Mouse (Mus musculus): ENCODE results near the gene Lag3. TPM values are rescaled to one million over a fixed set of nuclear protein-coding genes. Genes with fewer than 3 reads are reported as not detected.

Gene Lag3
- polyA plus RNA-seq, 1 experiment from 2014 or later, result 1.1 TPM

DNA sequence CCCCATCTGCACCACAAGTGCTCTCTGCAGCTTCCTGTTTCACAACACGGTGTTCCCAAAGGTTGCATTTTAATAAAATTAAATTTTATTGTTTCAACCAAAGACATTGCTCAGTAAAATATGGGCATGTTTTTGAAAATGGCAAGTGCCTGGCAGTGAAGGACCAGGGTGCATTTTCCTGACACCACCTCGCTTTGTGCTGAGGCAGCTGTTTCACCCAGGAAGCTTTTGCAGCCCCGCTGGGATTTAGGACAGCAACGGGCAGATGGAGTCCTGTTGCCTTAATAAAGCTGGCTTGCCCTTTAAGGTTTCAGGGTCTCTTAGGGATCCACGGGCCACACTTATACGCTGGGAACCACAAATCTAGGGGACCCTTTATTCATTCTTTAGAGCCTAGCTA, 20.5 kb downstream of the Lag3 start:
- Histone ChIP-seq H3K36me3 (no peaks in the 10 kb centered on the region), H3K9ac (no peak overlapping the region), H3K9me3 (no peaks in the 10 kb centered on the region), H3K27ac (replicated peaks) (no peak overlapping the region), H3K4me1 (no peaks in the 10 kb centered on the region), H3K27me3 (replicated peaks) (no peaks in the 10 kb centered on the region), H3K4me3 (no peak overlapping the region), H3K4me2 (no peak overlapping the region)
- ATAC-seq (ENCODE audit: extremely low read depth, insufficient number of reproducible peaks, low FRiP score, low TSS enrichment), result no peak
- WGBS, result 56% methylated on average over 6 of the region's 6 CpGs

GRCm38 (mm10) chr6:124888555-124889125, 22.9 kb downstream of the Lag3 start:
- H3K27me3 ChIP-seq (replicated peaks), result no peaks in the 10 kb centered on the region
- H3K27ac ChIP-seq (replicated peaks), result no peak overlapping the region
- 88% methylated on average over 6 of the region's 6 CpGs for WGBS
- no peaks in the 10 kb centered on the region for H3K9me3 ChIP-seq
- ATAC-seq (ENCODE audit: extremely low read depth, insufficient number of reproducible peaks, low FRiP score, low TSS enrichment), result no peak
- no peak overlapping the region for H3K4me2 ChIP-seq
- no peak overlapping the region for H3K9ac ChIP-seq
- H3K36me3 ChIP-seq, result no peaks in the 10 kb centered on the region
- H3K4me1 ChIP-seq, result 0 out of 2 replicates have a peak, but pooled peaks cover 5% of the 10 kb centered on the region
- no peak overlapping the region for H3K4me3 ChIP-seq

DNA sequence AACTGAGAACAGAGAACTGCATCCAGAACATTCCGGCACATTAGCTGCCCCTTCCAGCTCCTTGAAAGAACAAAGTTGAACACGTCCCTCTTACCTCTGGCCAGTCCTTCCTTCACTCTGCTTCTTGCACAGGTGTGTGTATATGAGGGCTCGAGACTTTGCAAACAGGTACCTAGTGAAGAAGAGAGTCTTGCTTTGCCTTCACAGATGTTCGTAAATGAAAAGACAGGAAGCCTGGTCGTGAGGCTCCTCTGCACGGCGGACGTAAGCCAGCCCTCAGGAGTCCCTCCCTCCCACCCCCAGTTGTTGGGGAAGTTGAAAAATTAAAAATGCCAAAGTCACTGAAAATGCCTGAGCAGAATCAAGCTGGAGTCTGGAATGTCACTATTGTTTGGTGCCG, 23.5 kb downstream of the Lag3 start, which contains the start of gene Cd4:
Gene Cd4, minus strand, starts transcription at position 236 of the 400 bp plus-strand sequence.
- Histone ChIP-seq H3K4me3 (no peak within 1 kb of the TSS), H3K27ac (replicated peaks) (no peak within 1 kb of the TSS), H3K4me1 (0 out of 2 replicates have a peak, but pooled peaks cover 5% of the 10 kb centered on the region), H3K9me3 (no peaks in the 10 kb centered on the region), H3K9ac (no peak within 1 kb of the TSS), H3K27me3 (replicated peaks) (no peaks in the 10 kb centered on the region), H3K36me3 (no peaks in the 10 kb centered on the region), H3K4me2 (no peak within 1 kb of the TSS)
- 78% methylated on average over 9 of the region's 9 CpGs for WGBS
- ATAC-seq (ENCODE audit: extremely low read depth, insufficient number of reproducible peaks, low FRiP score, low TSS enrichment), result no peak

DNA sequence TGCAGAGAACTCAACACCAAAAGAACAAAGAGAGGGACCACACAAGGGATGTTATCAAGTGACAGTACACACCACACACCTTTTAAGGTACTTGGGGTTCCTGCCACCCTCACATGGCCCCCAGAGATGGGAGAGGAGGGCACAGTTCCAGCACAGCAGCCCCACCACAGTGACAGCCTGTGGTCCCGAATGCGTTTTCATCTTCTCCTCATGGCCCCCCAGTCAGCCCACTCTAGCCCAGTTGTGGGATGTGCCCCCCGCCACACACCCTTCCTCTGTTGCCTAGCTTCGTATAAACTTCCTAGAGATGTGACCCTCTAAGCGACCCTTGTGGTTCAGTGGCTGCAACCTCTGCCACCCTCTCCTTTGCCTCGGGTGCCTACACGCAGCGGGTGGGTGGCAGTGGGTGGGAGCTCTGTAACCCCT, 25.5 kb downstream of the Lag3 start:
- WGBS, result 89% methylated on average over 8 of the region's 8 CpGs
- Histone ChIP-seq H3K9ac (no peak overlapping the region), H3K4me2 (no peak overlapping the region), H3K4me3 (no peak overlapping the region), H3K27me3 (replicated peaks) (no peaks in the 10 kb centered on the region), H3K9me3 (no peaks in the 10 kb centered on the region), H3K36me3 (no peaks in the 10 kb centered on the region), H3K4me1 (0 out of 2 replicates have a peak, but pooled peaks cover 5% of the 10 kb centered on the region), H3K27ac (replicated peaks) (no peak overlapping the region; the same call in 1 of the 2 replicates)
- no peak for ATAC-seq (ENCODE audit: extremely low read depth, insufficient number of reproducible peaks, low FRiP score, low TSS enrichment)

GRCm38 (mm10) chr6:124884714-124885500, 26.6 kb downstream of the Lag3 start:
- Histone ChIP-seq H3K9ac (no peak overlapping the region), H3K27ac (replicated peaks) (peak overlapping the region; percentile 63), H3K9me3 (no peaks in the 10 kb centered on the region), H3K4me1 (0 out of 2 replicates have a peak, but pooled peaks cover 5% of the 10 kb centered on the region), H3K4me2 (no peak overlapping the region), H3K27me3 (replicated peaks) (0 out of 2 replicates have a peak, but pooled peaks cover 4% of the 10 kb centered on the region), H3K36me3 (no peaks in the 10 kb centered on the region), H3K4me3 (no peak overlapping the region)
- WGBS, result 48% methylated on average over 10 of the region's 10 CpGs
- no peak for ATAC-seq (ENCODE audit: extremely low read depth, insufficient number of reproducible peaks, low FRiP score, low TSS enrichment)

- Histone ChIP-seq H3K27ac (replicated peaks) (no peak overlapping the region), H3K4me2 (no peak overlapping the region), H3K36me3 (no peaks in the 10 kb centered on the region), H3K4me3 (no peak overlapping the region), H3K27me3 (replicated peaks) (0 out of 2 replicates have a peak, but pooled peaks cover 9% of the 10 kb centered on the region), H3K9ac (no peak overlapping the region), H3K4me1 (0 out of 2 replicates have a peak, but pooled peaks cover 5% of the 10 kb centered on the region), H3K9me3 (no peaks in the 10 kb centered on the region)
- ATAC-seq (ENCODE audit: extremely low read depth, insufficient number of reproducible peaks, low FRiP score, low TSS enrichment), result no peak
- 71% methylated on average over 10 of the region's 10 CpGs for WGBS
These were observed 28.2 kb downstream of the Lag3 start for GRCm38 (mm10) chr6:124883351-124883750.

DNA sequence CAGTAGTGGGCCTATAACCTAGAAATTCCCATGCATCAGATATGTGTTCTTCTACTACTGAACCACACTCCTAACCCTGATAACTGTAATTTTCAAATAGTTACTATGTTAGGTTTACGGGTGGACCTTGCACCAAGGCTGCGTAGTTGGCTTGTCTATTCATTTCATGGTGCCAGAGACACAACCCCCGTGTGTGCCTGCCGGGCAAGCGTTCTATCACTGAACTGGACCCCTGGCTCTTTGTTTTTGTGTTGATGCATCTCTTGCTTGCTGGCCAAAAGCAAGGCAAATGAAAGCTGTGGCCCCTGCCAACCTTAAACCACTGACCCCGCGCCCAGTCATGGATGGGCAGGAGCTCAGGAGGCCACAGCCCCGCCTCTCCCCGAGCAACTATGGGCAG, 29.7 kb downstream of the Lag3 start:
- 83% methylated on average over 9 of the region's 9 CpGs for WGBS
- 0 out of 2 replicates have a peak, but pooled peaks cover 5% of the 10 kb centered on the region for H3K4me1 ChIP-seq

DNA sequence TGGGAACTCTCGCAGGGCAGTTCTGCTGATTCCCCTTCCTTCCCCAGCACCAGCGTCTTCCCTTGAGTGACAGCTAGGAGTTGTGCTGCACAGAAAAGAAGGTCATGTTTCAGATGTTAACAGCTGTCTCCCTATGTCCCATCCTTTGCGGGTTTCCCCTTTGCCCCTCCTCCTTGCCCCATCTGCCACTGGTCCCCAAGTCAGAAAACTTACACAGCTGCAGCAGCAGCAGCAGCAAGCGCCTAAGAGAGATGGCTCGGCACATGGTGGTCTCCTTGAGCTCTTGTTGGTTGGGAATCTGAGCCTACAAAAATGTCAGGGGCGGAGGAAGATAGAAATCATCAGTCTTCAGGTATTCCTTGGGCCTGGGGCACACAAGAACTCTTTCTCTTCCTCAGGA, 32.1 kb downstream of the Lag3 start:
- Histone ChIP-seq H3K4me2 (no peak overlapping the region), H3K27ac (replicated peaks) (no peak overlapping the region), H3K9ac (no peak overlapping the region), H3K36me3 (no peaks in the 10 kb centered on the region), H3K27me3 (replicated peaks) (0 out of 2 replicates have a peak, but pooled peaks cover 9% of the 10 kb centered on the region), H3K4me1 (no peaks in the 10 kb centered on the region), H3K9me3 (no peaks in the 10 kb centered on the region), H3K4me3 (no peak overlapping the region)
- no peak for ATAC-seq (ENCODE audit: extremely low read depth, insufficient number of reproducible peaks, low FRiP score, low TSS enrichment)
- WGBS, result 49% methylated on average over 6 of the region's 6 CpGs

More for the DNA sequence above, 29.7 kb downstream of the Lag3 start:
- Histone ChIP-seq H3K4me2 (no peak overlapping the region), H3K4me3 (no peak overlapping the region), H3K27me3 (replicated peaks) (0 out of 2 replicates have a peak, but pooled peaks cover 9% of the 10 kb centered on the region), H3K36me3 (no peaks in the 10 kb centered on the region), H3K9me3 (no peaks in the 10 kb centered on the region), H3K9ac (no peak overlapping the region), H3K27ac (replicated peaks) (no peak overlapping the region)
- ATAC-seq (ENCODE audit: extremely low read depth, insufficient number of reproducible peaks, low FRiP score, low TSS enrichment), result no peak

- no peaks in the 10 kb centered on the region for H3K36me3 ChIP-seq
- no peaks in the 10 kb centered on the region for H3K9me3 ChIP-seq
- no peak overlapping the region for H3K27ac ChIP-seq (replicated peaks)
- H3K9ac ChIP-seq, result no peak overlapping the region
- no peak for ATAC-seq (ENCODE audit: extremely low read depth, insufficient number of reproducible peaks, low FRiP score, low TSS enrichment)
- no peaks in the 10 kb centered on the region for H3K4me1 ChIP-seq
- no peak overlapping the region for H3K4me3 ChIP-seq
- no peak overlapping the region for H3K4me2 ChIP-seq
- WGBS, result 18% methylated on average over 2 of the region's 3 CpGs
- H3K27me3 ChIP-seq (replicated peaks), result no peaks in the 10 kb centered on the region
These were observed 37.2 kb downstream of the Lag3 start for GRCm38 (mm10) chr6:124874348-124874747.

GRCm38 (mm10) chr6:124866560-124866959, 44.9 kb downstream of the Lag3 start:
- H3K9me3 ChIP-seq, result no peaks in the 10 kb centered on the region
- H3K9ac ChIP-seq, result no peak overlapping the region
- no peaks in the 10 kb centered on the region for H3K36me3 ChIP-seq
- WGBS, result 51% methylated on average over 6 of the region's 7 CpGs
- ATAC-seq (ENCODE audit: extremely low read depth, insufficient number of reproducible peaks, low FRiP score, low TSS enrichment), result no peak
- H3K4me3 ChIP-seq, result no peak overlapping the region
- peaks cover 54% of the 10 kb centered on the region for H3K27me3 ChIP-seq (replicated peaks)
- H3K27ac ChIP-seq (replicated peaks), result no peak overlapping the region
- H3K4me2 ChIP-seq, result no peak overlapping the region
- peaks cover 15% of the 10 kb centered on the region for H3K4me1 ChIP-seq

- no peak overlapping the region for H3K27ac ChIP-seq (replicated peaks)
- no peak overlapping the region for H3K9ac ChIP-seq
- no peaks in the 10 kb centered on the region for H3K36me3 ChIP-seq
- WGBS, result 59% methylated on average over 18 of the region's 18 CpGs
- no peak for ATAC-seq (ENCODE audit: extremely low read depth, insufficient number of reproducible peaks, low FRiP score, low TSS enrichment)
- no peak overlapping the region for H3K4me2 ChIP-seq
- no peak overlapping the region for H3K4me3 ChIP-seq
- peaks cover 16% of the 10 kb centered on the region for H3K4me1 ChIP-seq
- H3K27me3 ChIP-seq (replicated peaks), result peaks cover 61% of the 10 kb centered on the region
- H3K9me3 ChIP-seq, result no peaks in the 10 kb centered on the region
These were observed 45.6 kb downstream of the Lag3 start for GRCm38 (mm10) chr6:124865766-124866362.

Data from heart, embryonic 13.5 days (tissue).